Mouse (Mus musculus): ENCODE measurements at regions not wholly inside any gene's neighbourhood (a gene's known extent, or its start where the extent isn't known, plus 50 kb on each side); places are given as distances from the start of the nearest gene placed in this dataset.

DNA sequence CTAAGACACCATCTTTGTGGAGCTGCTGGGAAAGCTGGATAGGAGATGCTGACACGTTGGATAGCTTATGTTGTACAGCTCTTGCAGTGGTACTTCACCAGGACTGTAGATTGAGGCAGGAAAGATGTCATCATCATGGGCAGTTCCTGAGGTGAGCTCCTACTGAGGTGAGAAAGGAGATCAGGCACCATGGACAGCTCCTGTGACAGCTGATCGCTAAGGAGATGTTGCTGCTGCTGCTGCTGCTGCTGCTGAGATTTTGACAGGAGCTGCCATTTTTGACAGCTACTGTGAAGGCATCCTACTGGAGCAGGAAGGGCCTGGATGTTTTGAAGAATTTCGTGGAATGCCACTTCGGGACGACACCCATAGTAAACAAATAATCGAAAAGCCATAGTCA, 152.6 kb downstream of the Adam29 start:
- no peaks in the 10 kb centered on the region for H3K27me3 ChIP-seq (ENCODE audit: insufficient read depth, low read length)
- 48% methylated on average over 6 of the region's 6 CpGs for WGBS
- H3K9ac ChIP-seq, result no peak overlapping the region
- H3K27ac ChIP-seq (ENCODE audit: low read depth), result no peak overlapping the region
- DNase-seq (peak; percentile 26), ATAC-seq (ENCODE audit: insufficient read depth) (no peak)
- no peaks in the 10 kb centered on the region for H3K36me3 ChIP-seq (ENCODE audit: insufficient read depth)
- no peaks in the 10 kb centered on the region for H3K4me1 ChIP-seq (ENCODE audit: insufficient read depth)
- no peak overlapping the region for H3K4me3 ChIP-seq (ENCODE audit: low read depth, low read length)
- no peak overlapping the region for H3K4me2 ChIP-seq
- H3K9me3 ChIP-seq (ENCODE audit: low read depth, low read length), result no peaks in the 10 kb centered on the region
- no peak for TF ChIP-seq CTCF (IDR thresholded peaks at IDR 0.05; ENCODE audit: low read depth)

DNA sequence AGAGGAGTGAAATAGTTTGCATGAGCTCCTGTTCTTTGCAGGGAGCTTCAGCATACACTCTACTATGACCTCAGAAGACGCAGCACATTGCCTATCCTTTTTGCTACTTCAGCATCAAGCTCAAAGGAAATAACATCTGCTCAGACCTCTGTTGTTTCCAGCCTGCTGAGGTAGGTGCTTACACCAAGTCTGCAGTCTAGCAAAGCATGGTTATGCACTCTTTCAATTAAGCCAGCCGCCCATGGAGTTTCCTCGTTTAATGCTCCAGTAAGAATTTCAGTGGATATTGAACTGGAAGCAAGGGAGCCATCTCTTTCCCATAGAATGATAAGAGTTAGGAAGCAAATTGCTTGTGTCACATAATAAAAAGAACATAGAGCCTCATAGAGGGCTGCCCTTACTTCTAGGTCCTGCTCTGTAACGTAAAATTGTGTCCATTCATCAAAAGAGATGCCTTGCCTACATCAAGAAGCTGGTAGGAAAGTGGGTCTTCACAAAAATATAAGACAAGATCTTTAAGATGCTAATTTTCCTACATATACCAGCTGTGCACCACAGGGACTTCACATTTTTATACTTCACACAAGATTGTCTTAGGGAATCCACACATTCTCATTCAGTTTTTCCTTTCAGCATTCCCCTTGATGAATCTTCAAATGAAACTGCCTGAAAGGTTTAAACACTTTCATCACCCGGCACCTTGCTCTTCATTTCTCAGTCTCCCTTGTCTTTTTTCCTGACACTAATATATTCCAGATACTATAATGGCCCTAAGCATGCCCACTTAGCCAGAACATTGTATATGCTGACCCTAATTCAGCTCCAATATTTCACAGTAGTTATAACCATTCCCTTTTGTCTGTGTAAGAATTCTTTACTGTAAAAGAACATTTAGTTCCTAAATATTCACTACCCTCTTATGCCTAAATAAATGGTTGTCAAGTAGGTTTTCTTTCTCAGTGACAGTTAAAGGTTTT, 182.2 kb downstream of the Adam29 start:
- Histone ChIP-seq H3K9me3 (ENCODE audit: low read depth, low read length) (no peaks in the 10 kb centered on the region), H3K4me3 (ENCODE audit: low read depth, low read length) (no peak overlapping the region), H3K4me1 (ENCODE audit: insufficient read depth) (no peaks in the 10 kb centered on the region), H3K27me3 (ENCODE audit: insufficient read depth, low read length) (no peaks in the 10 kb centered on the region), H3K36me3 (ENCODE audit: insufficient read depth) (no peaks in the 10 kb centered on the region), H3K9ac (no peak overlapping the region), H3K4me2 (no peak overlapping the region), H3K27ac (ENCODE audit: low read depth) (no peak overlapping the region)
- no peak for TF ChIP-seq CTCF (IDR thresholded peaks at IDR 0.05; ENCODE audit: low read depth)
- no peak for DNase-seq
- no peak for ATAC-seq (ENCODE audit: insufficient read depth)
- WGBS, result 79% methylated on average over 5 of the region's 5 CpGs

DNA sequence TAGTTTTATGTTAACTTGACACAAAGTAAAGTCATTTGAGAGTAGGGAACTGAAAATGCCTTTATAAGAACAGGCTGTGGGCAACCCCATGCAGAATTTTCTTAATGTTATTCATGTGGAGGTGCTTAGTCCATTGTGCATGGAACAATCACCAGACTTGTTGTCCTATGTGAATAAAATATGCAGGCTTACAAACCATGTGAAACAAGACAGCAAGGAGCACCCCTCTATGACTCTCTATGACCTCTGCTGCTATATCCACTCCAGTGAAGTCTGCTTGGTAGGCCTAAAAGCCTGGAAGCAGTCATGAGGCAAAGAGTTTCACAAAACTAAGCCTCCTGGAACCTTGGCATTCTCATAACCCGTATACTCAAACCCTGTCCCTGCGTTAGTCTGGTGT, 215.0 kb downstream of the Adam29 start:
- no peak for ATAC-seq (ENCODE audit: insufficient read depth)

DNA sequence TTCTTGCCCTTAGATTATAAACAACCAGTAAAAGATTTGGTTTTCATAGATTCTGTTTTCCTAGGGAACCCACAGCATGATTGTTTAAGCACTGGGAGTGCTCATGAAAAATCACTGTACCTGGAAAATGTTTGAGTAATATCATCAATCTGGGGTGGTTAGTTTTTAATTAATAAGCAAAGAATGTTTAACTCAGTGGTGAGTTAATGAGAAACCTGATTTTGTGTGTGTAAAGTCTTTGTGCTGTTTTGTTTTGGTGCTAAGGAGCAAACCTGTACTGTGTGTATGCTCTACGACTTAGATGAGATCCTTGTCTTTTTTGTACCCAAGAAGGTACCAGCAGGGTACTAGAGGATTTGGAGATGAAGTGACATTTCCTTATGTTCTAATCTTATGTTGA, 226.3 kb downstream of the Adam29 start:
- 67% methylated on average over 1 of the region's 1 CpGs for WGBS

More for the DNA sequence above, 215.0 kb downstream of the Adam29 start:
- TF ChIP-seq CTCF (IDR thresholded peaks at IDR 0.05; ENCODE audit: low read depth), result no peak
- DNase-seq, result no peak
- H3K9ac ChIP-seq, result no peak overlapping the region
- H3K27ac ChIP-seq (ENCODE audit: low read depth), result no peak overlapping the region
- no peaks in the 10 kb centered on the region for H3K9me3 ChIP-seq (ENCODE audit: low read depth, low read length)
- H3K4me2 ChIP-seq, result no peak overlapping the region
- H3K4me1 ChIP-seq (ENCODE audit: insufficient read depth), result no peaks in the 10 kb centered on the region
- H3K36me3 ChIP-seq (ENCODE audit: insufficient read depth), result no peaks in the 10 kb centered on the region
- 94% methylated on average over 2 of the region's 2 CpGs for WGBS
- no peak overlapping the region for H3K4me3 ChIP-seq (ENCODE audit: low read depth, low read length)
- H3K27me3 ChIP-seq (ENCODE audit: insufficient read depth, low read length), result no peaks in the 10 kb centered on the region

DNA sequence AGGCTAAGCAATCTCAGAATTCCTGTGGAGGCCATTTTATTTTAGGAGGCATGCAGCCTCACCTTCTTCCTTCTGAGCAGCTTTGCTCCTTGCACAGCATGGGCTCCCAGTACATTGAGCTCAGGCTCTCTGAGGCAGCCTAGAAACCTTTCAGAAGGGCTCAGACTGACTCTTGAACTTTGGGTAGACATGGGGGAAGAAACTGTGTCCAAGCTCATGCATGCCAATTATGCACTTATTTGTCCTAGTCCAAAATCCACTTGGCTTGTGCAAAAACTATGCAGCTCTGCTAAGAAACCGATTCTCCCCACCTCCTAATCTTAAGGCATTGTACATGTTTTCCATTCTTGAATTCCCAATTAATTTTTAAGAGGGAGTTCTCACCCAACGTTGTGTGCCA, 268.0 kb downstream of the Adam29 start:
- no peak overlapping the region for H3K4me2 ChIP-seq
- DNase-seq (no peak), ATAC-seq (ENCODE audit: insufficient read depth) (no peak)
- H3K4me3 ChIP-seq (ENCODE audit: low read depth, low read length), result no peak overlapping the region
- H3K27ac ChIP-seq (ENCODE audit: low read depth), result no peak overlapping the region
- H3K27me3 ChIP-seq (ENCODE audit: insufficient read depth, low read length), result no peaks in the 10 kb centered on the region
- 74% methylated on average over 2 of the region's 2 CpGs for WGBS
- no peaks in the 10 kb centered on the region for H3K4me1 ChIP-seq (ENCODE audit: insufficient read depth)
- H3K36me3 ChIP-seq (ENCODE audit: insufficient read depth), result no peaks in the 10 kb centered on the region
- TF ChIP-seq CTCF (IDR thresholded peaks at IDR 0.05; ENCODE audit: low read depth), result no peak
- no peak overlapping the region for H3K9ac ChIP-seq
- H3K9me3 ChIP-seq (ENCODE audit: low read depth, low read length), result no peaks in the 10 kb centered on the region

More for the DNA sequence above, 226.3 kb downstream of the Adam29 start:
- no peak overlapping the region for H3K4me2 ChIP-seq
- H3K9me3 ChIP-seq (ENCODE audit: low read depth, low read length), result no peaks in the 10 kb centered on the region
- no peak for TF ChIP-seq CTCF (IDR thresholded peaks at IDR 0.05; ENCODE audit: low read depth)
- H3K27me3 ChIP-seq (ENCODE audit: insufficient read depth, low read length), result no peaks in the 10 kb centered on the region
- no peak overlapping the region for H3K4me3 ChIP-seq (ENCODE audit: low read depth, low read length)
- H3K27ac ChIP-seq (ENCODE audit: low read depth), result no peak overlapping the region
- H3K4me1 ChIP-seq (ENCODE audit: insufficient read depth), result no peaks in the 10 kb centered on the region
- ATAC-seq (ENCODE audit: insufficient read depth) (no peak), DNase-seq (no peak)
- H3K9ac ChIP-seq, result no peak overlapping the region
- H3K36me3 ChIP-seq (ENCODE audit: insufficient read depth), result no peaks in the 10 kb centered on the region

DNA sequence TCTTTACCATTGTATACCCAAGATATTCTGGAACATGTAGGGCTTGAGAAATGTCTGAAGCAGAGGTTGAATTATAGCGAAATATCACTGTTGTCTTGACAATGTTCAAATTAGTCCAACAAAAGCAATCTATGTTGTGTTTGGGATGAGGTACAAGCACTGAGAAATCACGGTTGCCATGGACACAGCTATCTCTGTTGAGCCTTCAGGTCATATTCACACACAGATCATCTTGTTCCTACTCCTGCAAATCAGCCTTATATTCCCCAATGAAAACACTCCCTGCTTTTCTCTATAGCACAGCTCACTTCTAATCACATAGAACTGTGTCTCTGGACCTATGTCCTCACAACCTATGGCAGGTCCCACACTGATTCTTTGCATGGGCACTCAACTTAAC, 284.3 kb downstream of the Adam29 start:
- Histone ChIP-seq H3K9ac (no peak overlapping the region), H3K4me1 (ENCODE audit: insufficient read depth) (no peaks in the 10 kb centered on the region), H3K27ac (ENCODE audit: low read depth) (no peak overlapping the region), H3K36me3 (ENCODE audit: insufficient read depth) (no peaks in the 10 kb centered on the region), H3K4me2 (no peak overlapping the region), H3K4me3 (ENCODE audit: low read depth, low read length) (no peak overlapping the region), H3K27me3 (ENCODE audit: insufficient read depth, low read length) (no peaks in the 10 kb centered on the region), H3K9me3 (ENCODE audit: low read depth, low read length) (no peaks in the 10 kb centered on the region)
- TF ChIP-seq CTCF (IDR thresholded peaks at IDR 0.05; ENCODE audit: low read depth), result no peak
- 54% methylated on average over 2 of the region's 2 CpGs for WGBS
- DNase-seq (no peak), ATAC-seq (ENCODE audit: insufficient read depth) (no peak)
